Mouse (Mus musculus) cerebellum, postnatal 10 days (tissue): ENCODE measurements around the gene Acad12.
"Not testable (repeated sequence)": the region's sequence is repeated elsewhere in the genome, so short reads cannot be mapped to it uniquely, and the experiment has no call there.

ENCODE experiments used
- DNase-seq, 2 experiments: peaks; one replicate each; pipeline ENCODE4 v3.0.0; 2021; ENCODE audit warnings: mixed read lengths in 2 of 2

The Acad12 gene

GRCm38 (mm10) chr5:121618592-121619513, at the start of gene Acad12:
Acad12 (minus strand) TSS chr5:121618938.
- peak; percentile 91 to 94 for DNase-seq

GRCm38 (mm10) chr5:121668411-121668810, 49.7 kb upstream of the Acad12 start:
- DNase-seq = no peak

- DNase-seq = no peak
Observed at GRCm38 (mm10) chr5:121667067-121667466, 48.3 kb upstream of the Acad12 start.

- DNase-seq = no peak
Observed at GRCm38 (mm10) chr5:121664971-121665370, 46.2 kb upstream of the Acad12 start.

- peak; percentile 25 to 41 for DNase-seq
Observed at GRCm38 (mm10) chr5:121664078-121664477, 45.3 kb upstream of the Acad12 start.

- DNase-seq = no peak
Observed at GRCm38 (mm10) chr5:121663456-121663855, 44.7 kb upstream of the Acad12 start.

GRCm38 (mm10) chr5:121661494-121661893, 42.8 kb upstream of the Acad12 start:
- DNase-seq = no peak

GRCm38 (mm10) chr5:121660897-121661254, 42.1 kb upstream of the Acad12 start:
- DNase-seq = no peak

- peak; percentile 98 for DNase-seq
Observed at GRCm38 (mm10) chr5:121660059-121660896, 41.5 kb upstream of the Acad12 start, which contains the start of the genes Acad10 and Brap. Acad10 (minus strand) TSS chr5:121660514. Brap (plus strand) TSS chr5:121660563.

- not testable (repeated sequence) for DNase-seq
Observed at GRCm38 (mm10) chr5:121657656-121658055, 38.9 kb upstream of the Acad12 start.

- not testable (repeated sequence) for DNase-seq
Observed at GRCm38 (mm10) chr5:121656866-121657265, 38.1 kb upstream of the Acad12 start.

- no peak for DNase-seq
Observed at GRCm38 (mm10) chr5:121654526-121654925, 35.8 kb upstream of the Acad12 start.

- DNase-seq = no peak
Observed at GRCm38 (mm10) chr5:121649134-121649533, 30.4 kb upstream of the Acad12 start.

- no peak for DNase-seq
Observed at GRCm38 (mm10) chr5:121639601-121640000, 20.9 kb upstream of the Acad12 start.

GRCm38 (mm10) chr5:121637296-121637695, 18.6 kb upstream of the Acad12 start:
- DNase-seq = no peak

GRCm38 (mm10) chr5:121634668-121635067, 15.9 kb upstream of the Acad12 start:
- DNase-seq = no peak

- no peak for DNase-seq
Observed at GRCm38 (mm10) chr5:121632804-121633203, 14.1 kb upstream of the Acad12 start.

GRCm38 (mm10) chr5:121631106-121631647, 12.4 kb upstream of the Acad12 start:
- peak; percentile 45 to 53 for DNase-seq

- DNase-seq = peak; percentile 87 to 91
Observed at GRCm38 (mm10) chr5:121627871-121628270, 9.1 kb upstream of the Acad12 start.

GRCm38 (mm10) chr5:121623241-121623640, 4.5 kb upstream of the Acad12 start:
- DNase-seq = no peak

GRCm38 (mm10) chr5:121621102-121621501, 2.4 kb upstream of the Acad12 start:
- no peak for DNase-seq

- DNase-seq = not testable (repeated sequence)
Observed at GRCm38 (mm10) chr5:121614921-121615320, 3.8 kb downstream of the Acad12 start.

GRCm38 (mm10) chr5:121612036-121612435, 6.7 kb downstream of the Acad12 start:
- no peak for DNase-seq
